Mouse (Mus musculus): ENCODE data around the gene Ccdc85a. TPM values are rescaled to one million over a fixed set of nuclear protein-coding genes. Genes with fewer than 3 reads are reported as not detected.

Gene Ccdc85a
- polyA plus RNA-seq, 1 experiment from 2014 or later: 0.13 TPM

Other genes with a start within 250 kb of the Ccdc85a start
- not detected in 2 replicates for gene Gm6685, start 244.5 kb downstream of the Ccdc85a start, polyA plus RNA-seq (2015; fragmentation: Nextera tagmentation; extraction: Ambion mirVana)

Data from liver, embryonic 15.5 days (tissue).